Mouse (Mus musculus) heart, embryonic 13.5 days (tissue): Measurements from ENCODE around the gene Ugt1a10. TPM values are rescaled to one million over a fixed set of nuclear protein-coding genes. Genes with fewer than 3 reads are reported as not detected.
"Not testable (repeated sequence)": the region's sequence is repeated elsewhere in the genome, so short reads cannot be mapped to it uniquely, and the experiment has no call there.

Experiments used
- ATAC-seq: fragments of 200-750 bp; cut with Nextera tagmentation; 2 replicates; pipeline ENCODE4 v1.8.0; 2017; ENCODE audit warnings: moderate TSS enrichment; ENCODE audit not compliant: insufficient number of reproducible peaks, low FRiP score, low TSS enrichment; ENCODE audit errors: extremely low read depth
- H3K27ac ChIP-seq: fragments of 300-500 bp; sonication (generic); replicated peaks from 2 replicates; pipeline ENCODE4 v1.5.1; 2015; ENCODE audit warnings: moderate library complexity, mild to moderate bottlenecking, inconsistent platforms
- H3K27me3 ChIP-seq: fragments of 300-500 bp; sonication (generic); replicated peaks from 2 replicates; pipeline ENCODE4 v1.6.1; 2015; ENCODE audit warnings: mild to moderate bottlenecking, inconsistent platforms
- H3K36me3 ChIP-seq: fragments of 300-500 bp; sonication (generic); 2 replicates; pipeline ENCODE4 v1.6.1; 2015; ENCODE audit warnings: mild to moderate bottlenecking, inconsistent platforms
- H3K4me1 ChIP-seq: fragments of 300-500 bp; sonication (generic); 2 replicates; pipeline ENCODE4 v1.6.1; 2015; ENCODE audit warnings: inconsistent platforms
- H3K4me2 ChIP-seq: fragments of 300-500 bp; sonication (generic); 2 replicates; pipeline ENCODE4 v1.6.1; 2015; ENCODE audit warnings: inconsistent platforms, mild to moderate bottlenecking, moderate library complexity
- H3K4me3 ChIP-seq: fragments of 300-500 bp; sonication (generic); 2 replicates; pipeline ENCODE4 v1.5.1; 2015; ENCODE audit warnings: moderate library complexity, mild to moderate bottlenecking, inconsistent platforms
- H3K9ac ChIP-seq: fragments of 300-500 bp; sonication (generic); 2 replicates; pipeline ENCODE4 v1.6.1; 2015; ENCODE audit warnings: inconsistent platforms, mild to moderate bottlenecking, moderate library complexity
- H3K9me3 ChIP-seq: fragments of 300-500 bp; sonication (generic); 2 replicates; pipeline ENCODE4 v1.6.1; 2016; ENCODE audit warnings: inconsistent platforms
- WGBS: fragments of 180-500 bp; shearing (Covaris S2); methylation state at CpG from one replicate; pipeline ENCODE4 v1.1.7; 2015; ENCODE audit warnings: mixed read lengths; 5-methylcytosine and 5-hydroxymethylcytosine counted together
- polyA plus RNA-seq: library from polyadenylated mRNA; unstranded; fragments of >200 nt; fragmentation: Nextera tagmentation; extraction: Ambion mirVana; gene quantifications from 2 replicates; pipeline ENCODE4 v1.2.1, GENCODE M21; 2015

The Ugt1a10 gene
- polyA plus RNA-seq, 1 experiment from 2014 or later, result not detected

- peaks cover 38% of the 10 kb centered on the region for H3K9me3 ChIP-seq
- H3K4me1 ChIP-seq, result no peaks in the 10 kb centered on the region
- ATAC-seq, result no peak
- no peak overlapping the region for H3K27ac ChIP-seq
- H3K4me2 ChIP-seq, result no peak overlapping the region
- no peaks in the 10 kb centered on the region for H3K36me3 ChIP-seq
- no peaks in the 10 kb centered on the region for H3K27me3 ChIP-seq
- no peak overlapping the region for H3K4me3 ChIP-seq
- 29% methylated on average over 3 of the region's 3 CpGs for WGBS
- no peak overlapping the region for H3K9ac ChIP-seq
These were observed 162.4 kb downstream of the Ugt1a10 start for GRCm38 (mm10) chr1:88217576-88217975.

- WGBS, result 66% methylated on average over 9 of the region's 9 CpGs
- Histone ChIP-seq H3K4me1 (no peaks in the 10 kb centered on the region), H3K36me3 (no peaks in the 10 kb centered on the region), H3K27ac (no peak overlapping the region), H3K9me3 (peaks cover 33% of the 10 kb centered on the region), H3K9ac (no peak overlapping the region), H3K27me3 (no peaks in the 10 kb centered on the region), H3K4me3 (no peak overlapping the region), H3K4me2 (no peak overlapping the region)
- ATAC-seq, result no peak
These were observed 162.9 kb downstream of the Ugt1a10 start for GRCm38 (mm10) chr1:88218051-88218450.

GRCm38 (mm10) chr1:88218591-88218990 lies 163.4 kb downstream of the Ugt1a10 start:
- no peaks in the 10 kb centered on the region for H3K4me1 ChIP-seq
- H3K27me3 ChIP-seq, result no peaks in the 10 kb centered on the region
- H3K9ac ChIP-seq, result no peak overlapping the region
- no peak overlapping the region for H3K27ac ChIP-seq
- no peak for ATAC-seq
- no peaks in the 10 kb centered on the region for H3K36me3 ChIP-seq
- peaks cover 28% of the 10 kb centered on the region for H3K9me3 ChIP-seq
- no peak overlapping the region for H3K4me2 ChIP-seq
- 41% methylated on average over 4 of the region's 4 CpGs for WGBS
- H3K4me3 ChIP-seq, result no peak overlapping the region

- Histone ChIP-seq H3K36me3 (no peaks in the 10 kb centered on the region), H3K27ac (no peak overlapping the region), H3K9ac (no peak overlapping the region), H3K9me3 (peaks cover 23% of the 10 kb centered on the region), H3K4me3 (no peak overlapping the region), H3K4me2 (no peak overlapping the region), H3K4me1 (no peaks in the 10 kb centered on the region), H3K27me3 (no peaks in the 10 kb centered on the region)
- ATAC-seq, result no peak
- 16% methylated on average over 1 of the region's 1 CpGs for WGBS
These were observed 163.9 kb downstream of the Ugt1a10 start for GRCm38 (mm10) chr1:88219054-88219453.

GRCm38 (mm10) chr1:88220336-88220735 lies 165.1 kb downstream of the Ugt1a10 start:
- Histone ChIP-seq H3K27ac (no peak overlapping the region), H3K27me3 (no peaks in the 10 kb centered on the region), H3K4me2 (no peak overlapping the region), H3K4me3 (no peak overlapping the region), H3K9ac (no peak overlapping the region), H3K4me1 (no peaks in the 10 kb centered on the region), H3K36me3 (no peaks in the 10 kb centered on the region), H3K9me3 (peaks cover 14% of the 10 kb centered on the region)
- no peak for ATAC-seq

GRCm38 (mm10) chr1:88222216-88222615 lies 167.0 kb downstream of the Ugt1a10 start:
- Histone ChIP-seq H3K36me3 (no peaks in the 10 kb centered on the region), H3K27me3 (no peaks in the 10 kb centered on the region), H3K4me1 (no peaks in the 10 kb centered on the region), H3K4me3 (no peak overlapping the region), H3K4me2 (no peak overlapping the region), H3K9ac (no peak overlapping the region), H3K9me3 (peaks cover 24% of the 10 kb centered on the region), H3K27ac (no peak overlapping the region)
- ATAC-seq, result no peak
- WGBS, result 40% methylated on average over 2 of the region's 2 CpGs

- not testable (repeated sequence) for H3K4me2 ChIP-seq, H3K4me3 ChIP-seq, H3K27ac ChIP-seq, H3K9ac ChIP-seq, H3K27me3 ChIP-seq, ATAC-seq, H3K36me3 ChIP-seq, H3K4me1 ChIP-seq
- H3K9me3 ChIP-seq, result peaks cover 33% of the 10 kb centered on the region
These were observed 167.9 kb downstream of the Ugt1a10 start for GRCm38 (mm10) chr1:88223011-88223515.

- no peak overlapping the region for H3K4me2 ChIP-seq
- H3K4me1 ChIP-seq, result no peaks in the 10 kb centered on the region
- 30% methylated on average over 1 of the region's 1 CpGs for WGBS
- no peak overlapping the region for H3K27ac ChIP-seq
- no peaks in the 10 kb centered on the region for H3K27me3 ChIP-seq
- no peaks in the 10 kb centered on the region for H3K36me3 ChIP-seq
- peaks cover 38% of the 10 kb centered on the region for H3K9me3 ChIP-seq
- ATAC-seq, result no peak
- H3K9ac ChIP-seq, result no peak overlapping the region
- H3K4me3 ChIP-seq, result no peak overlapping the region
These were observed 168.4 kb downstream of the Ugt1a10 start for GRCm38 (mm10) chr1:88223591-88223990.

GRCm38 (mm10) chr1:88224029-88224776 lies 169.0 kb downstream of the Ugt1a10 start:
- Histone ChIP-seq H3K9me3 (peaks cover 44% of the 10 kb centered on the region), H3K4me1 (no peaks in the 10 kb centered on the region), H3K9ac (no peak overlapping the region), H3K4me2 (no peak overlapping the region), H3K4me3 (no peak overlapping the region), H3K27ac (no peak overlapping the region), H3K27me3 (no peaks in the 10 kb centered on the region), H3K36me3 (no peaks in the 10 kb centered on the region)
- 57% methylated on average over 2 of the region's 2 CpGs for WGBS
- ATAC-seq, result no peak

GRCm38 (mm10) chr1:88225301-88225700 lies 170.1 kb downstream of the Ugt1a10 start:
- not testable (repeated sequence) for H3K4me3 ChIP-seq, H3K4me2 ChIP-seq, H3K27me3 ChIP-seq, ATAC-seq, H3K27ac ChIP-seq, H3K36me3 ChIP-seq, H3K9ac ChIP-seq, H3K4me1 ChIP-seq
- 30% methylated on average over 2 of the region's 2 CpGs for WGBS
- H3K9me3 ChIP-seq, result peaks cover 55% of the 10 kb centered on the region

- no peaks in the 10 kb centered on the region for H3K27me3 ChIP-seq
- no peak overlapping the region for H3K27ac ChIP-seq
- H3K4me3 ChIP-seq, result no peak overlapping the region
- no peaks in the 10 kb centered on the region for H3K36me3 ChIP-seq
- H3K9me3 ChIP-seq, result peaks cover 59% of the 10 kb centered on the region
- H3K4me1 ChIP-seq, result no peaks in the 10 kb centered on the region
- no peak overlapping the region for H3K9ac ChIP-seq
- no peak overlapping the region for H3K4me2 ChIP-seq
- no peak for ATAC-seq
These were observed 170.6 kb downstream of the Ugt1a10 start for GRCm38 (mm10) chr1:88225741-88226140.

GRCm38 (mm10) chr1:88226670-88227379 lies 171.6 kb downstream of the Ugt1a10 start, which contains the start of gene Mroh2a:
Mroh2a (plus strand) TSS chr1:88226986.
- H3K4me2 ChIP-seq, result no peak within 1 kb of the TSS
- H3K4me1 ChIP-seq, result no peaks in the 10 kb centered on the region
- no peak for ATAC-seq
- no peak within 1 kb of the TSS for H3K27ac ChIP-seq
- H3K4me3 ChIP-seq, result no peak within 1 kb of the TSS
- WGBS, result 45% methylated on average over 5 of the region's 5 CpGs
- no peaks in the 10 kb centered on the region for H3K27me3 ChIP-seq
- no peak within 1 kb of the TSS for H3K9ac ChIP-seq
- H3K36me3 ChIP-seq, result no peaks in the 10 kb centered on the region
- H3K9me3 ChIP-seq, result peaks cover 70% of the 10 kb centered on the region
